Comparison of ENCODE assay signal across 15 mouse cellular contexts in the genomic region with DNA sequence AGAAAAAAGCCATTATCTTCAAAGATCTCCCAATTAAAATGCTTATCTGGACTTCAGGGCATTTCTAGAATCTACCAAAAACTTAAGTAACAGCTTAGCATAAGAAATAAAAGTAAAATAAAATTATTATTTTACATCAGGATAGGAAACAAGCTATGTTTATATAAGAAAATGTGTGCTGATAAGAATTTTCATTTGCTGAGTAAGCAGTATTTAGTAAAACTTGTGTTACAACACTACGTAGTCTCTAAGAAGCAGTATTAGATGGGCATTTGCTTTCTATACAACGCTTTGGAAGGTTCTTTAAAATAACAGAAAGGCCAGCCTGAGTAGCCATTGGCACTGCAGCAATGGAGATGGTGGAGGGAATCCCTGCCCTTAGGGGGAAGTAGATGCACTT. TPM values are rescaled to one million over a fixed set of nuclear protein-coding genes. Genes with fewer than 3 reads are reported as not detected.
"Had no signal": no experiment of that assay in that cellular context is flagged by ENCODE, and none has a peak within 500 bp of the region (broad histone marks: within the 10 kb centered on the region; RNA-seq: fewer than 3 reads in every experiment).

No protein-coding gene starts in this region.

- H3K9ac ChIP-seq: liver, embryonic 14.5 days; midbrain, embryonic 13.5 days; neural tube, embryonic 13.5 days had no signal

- ATAC-seq: inflammation-experienced regulatory T-cells, adult 6 months; intestine, postnatal 0 days; midbrain, embryonic 16.5 days had no signal

- DNase-seq: kidney, adult 2 months; kidney, postnatal 25 days; lung, adult 2 months; retina, postnatal 1 day; thymus, adult 18-20 months; thymus, postnatal 36 days had no signal

- H3K27me3 ChIP-seq: midbrain, embryonic 13.5 days; neural tube, embryonic 13.5 days had no signal

- H3K4me3 ChIP-seq: midbrain, embryonic 13.5 days; myocyte; neural tube, embryonic 13.5 days had no signal

- H3K36me3 ChIP-seq: midbrain, embryonic 13.5 days had no signal

- H3K27ac ChIP-seq: kidney, postnatal 0 days; liver, embryonic 14.5 days; midbrain, embryonic 13.5 days; neural tube, embryonic 13.5 days had no signal

- H3K9me3 ChIP-seq: midbrain, embryonic 13.5 days; neural tube, embryonic 13.5 days had no signal

RNA-seq across cellular contexts. Expression of a gene that starts 0.7 kb away (rescaled TPM):
- polyA plus RNA-seq: myocyte had no signal

RNA-seq across cellular contexts. Expression of a gene that starts 52.7 kb away (rescaled TPM):
- total RNA-seq: monocyte, adult 5-6 weeks had no signal
- polyA plus RNA-seq: myocyte had no signal
